Mouse (Mus musculus): ENCODE measurements around the gene Triobp. TPM values are rescaled to one million over a fixed set of nuclear protein-coding genes. Genes with fewer than 3 reads are reported as not detected.
"Not testable (repeated sequence)": the region's sequence is repeated elsewhere in the genome, so short reads cannot be mapped to it uniquely, and the experiment has no call there.

Triobp gene
- total and polyA plus RNA-seq, 3 experiments = 93.7 to 134 (median 129) TPM

- peak; percentile 96 for DNase-seq
Measured at GRCm38 (mm10) chr15:79030551-79031435, 83.3 kb downstream of the Triobp start.

DNA sequence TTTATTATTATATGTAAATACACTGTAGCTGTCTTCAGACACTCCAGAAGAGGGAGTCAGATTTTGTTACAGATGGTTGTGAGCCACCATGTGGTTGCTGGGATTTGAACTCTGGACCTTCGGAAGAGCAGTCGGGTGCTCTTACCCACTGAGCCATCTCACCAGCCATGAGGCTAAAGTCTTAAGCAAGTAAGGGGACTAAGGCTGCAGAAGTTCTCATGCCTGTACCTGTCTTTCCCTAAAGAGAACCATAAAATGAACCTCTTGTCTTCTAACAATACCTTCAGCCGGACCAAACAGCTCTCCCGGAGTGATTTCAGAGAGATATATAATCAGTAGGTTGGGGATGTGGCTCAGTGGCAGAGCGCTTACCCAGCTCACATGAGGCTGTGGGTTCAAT lies 84.4 kb downstream of the Triobp start:
- not testable (repeated sequence) for DNase-seq

DNA sequence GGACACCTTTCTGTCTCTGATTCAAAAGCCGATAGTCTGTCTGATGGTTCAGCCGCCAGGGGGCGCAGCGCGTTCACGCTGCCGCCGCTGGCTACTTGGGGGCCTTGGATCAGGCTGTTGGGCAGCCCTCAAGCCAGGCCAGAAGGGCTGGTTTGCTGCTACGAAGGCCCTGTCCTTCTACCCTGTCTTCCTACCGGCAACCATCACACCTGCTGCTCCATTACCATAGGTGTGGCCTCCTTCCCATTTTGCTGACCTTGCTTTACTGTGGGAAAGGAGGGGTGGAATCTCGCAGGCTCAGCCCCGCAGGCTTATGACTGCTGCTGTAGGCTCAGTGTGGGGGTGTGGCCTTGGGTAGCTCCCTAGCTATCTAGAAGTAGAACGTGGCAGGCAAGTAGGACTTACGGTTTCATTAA lies 90.4 kb downstream of the Triobp start:
- peak; percentile 78 for DNase-seq

- DNase-seq = no peak
Measured at GRCm38 (mm10) chr15:79038331-79038730, 90.8 kb downstream of the Triobp start.

DNA sequence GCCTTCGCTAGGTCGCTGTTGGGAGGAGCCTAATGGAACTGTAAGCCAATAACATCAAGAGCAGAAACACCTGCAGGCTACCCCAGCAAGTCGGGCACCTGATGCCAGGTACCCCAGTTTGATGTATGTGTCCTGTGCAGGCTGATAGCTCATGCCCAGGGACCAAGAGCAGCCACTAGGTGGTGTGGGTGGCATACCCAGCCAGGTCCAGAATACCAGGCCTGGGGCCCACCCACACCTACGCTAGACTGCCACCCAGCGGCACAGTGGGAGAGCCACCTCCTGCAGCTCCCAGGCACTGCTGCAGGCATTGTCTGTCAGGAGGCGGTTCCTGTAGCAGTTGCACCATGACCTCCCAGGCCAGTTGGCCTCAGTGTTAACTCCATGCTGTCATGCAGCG lies 91.3 kb downstream of the Triobp start:
- DNase-seq = peak; percentile 91

DNA sequence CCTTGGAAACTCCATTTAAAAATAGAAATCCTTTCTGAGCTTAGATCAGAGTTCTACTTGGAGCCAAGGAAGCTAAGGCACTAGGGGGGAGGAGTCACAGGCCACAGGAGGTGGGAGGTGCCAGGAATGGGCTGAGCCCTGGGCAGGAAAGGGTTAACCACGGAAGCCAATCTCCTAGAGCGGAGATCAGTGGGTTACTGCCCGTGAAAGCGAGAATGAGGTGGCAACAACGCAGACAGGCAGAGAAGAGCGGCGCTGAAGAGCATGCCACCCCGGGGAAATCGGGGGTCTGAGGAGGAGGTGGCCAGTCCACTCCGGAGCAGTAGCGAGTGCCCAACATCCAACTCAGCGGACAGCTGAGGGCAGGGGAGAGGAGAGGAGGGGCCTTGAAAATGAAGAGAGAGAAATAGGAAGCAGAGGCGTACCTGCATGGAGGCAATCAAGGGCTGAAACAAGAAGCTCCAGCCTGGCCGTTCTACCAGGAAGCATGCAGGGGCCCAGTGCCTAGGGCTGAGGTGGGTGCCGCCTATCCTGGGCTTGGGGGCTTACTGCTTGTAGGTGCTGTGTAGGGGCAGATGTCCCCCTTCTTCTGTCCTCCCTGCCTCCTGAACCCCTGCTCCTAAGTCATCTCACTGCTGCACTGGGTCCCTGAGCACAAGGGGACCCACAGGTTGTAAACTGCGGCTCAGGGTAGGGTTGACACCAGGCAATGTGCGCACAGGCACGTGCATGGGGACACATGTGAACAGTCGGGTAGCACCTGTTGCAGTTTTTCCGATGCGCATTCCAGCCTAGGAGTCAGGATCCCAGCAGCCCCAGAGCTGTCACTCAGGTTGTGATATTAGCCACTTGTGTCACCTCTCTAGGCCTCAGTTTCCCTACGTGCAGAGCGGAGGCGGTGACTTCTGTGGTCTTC lies 93.2 kb downstream of the Triobp start:
- no peak for DNase-seq

DNA sequence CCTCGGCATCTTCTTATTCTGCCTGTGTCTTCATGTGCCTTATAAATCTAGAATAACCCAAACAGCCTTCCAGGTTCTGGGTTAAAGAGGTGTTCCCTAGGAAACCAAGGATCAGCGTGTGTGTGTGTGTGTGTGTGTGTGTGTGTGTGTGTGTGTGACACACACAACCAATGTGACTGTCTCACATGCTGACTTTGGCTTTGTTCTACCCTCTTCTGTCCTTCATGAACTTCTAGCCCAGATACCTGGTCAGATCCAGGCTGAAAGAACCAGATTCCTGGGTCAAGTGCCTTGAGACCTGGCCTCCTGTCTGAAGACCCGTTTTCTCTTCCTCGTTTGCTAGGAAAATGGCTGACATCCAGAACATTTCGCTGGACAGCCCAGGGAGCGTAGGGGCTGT lies 94.1 kb downstream of the Triobp start, which contains the start of gene Galr3:
Gene Galr3 (plus strand): TSS at position 301 of the 400 bp plus-strand sequence.
- DNase-seq = no peak

DNA sequence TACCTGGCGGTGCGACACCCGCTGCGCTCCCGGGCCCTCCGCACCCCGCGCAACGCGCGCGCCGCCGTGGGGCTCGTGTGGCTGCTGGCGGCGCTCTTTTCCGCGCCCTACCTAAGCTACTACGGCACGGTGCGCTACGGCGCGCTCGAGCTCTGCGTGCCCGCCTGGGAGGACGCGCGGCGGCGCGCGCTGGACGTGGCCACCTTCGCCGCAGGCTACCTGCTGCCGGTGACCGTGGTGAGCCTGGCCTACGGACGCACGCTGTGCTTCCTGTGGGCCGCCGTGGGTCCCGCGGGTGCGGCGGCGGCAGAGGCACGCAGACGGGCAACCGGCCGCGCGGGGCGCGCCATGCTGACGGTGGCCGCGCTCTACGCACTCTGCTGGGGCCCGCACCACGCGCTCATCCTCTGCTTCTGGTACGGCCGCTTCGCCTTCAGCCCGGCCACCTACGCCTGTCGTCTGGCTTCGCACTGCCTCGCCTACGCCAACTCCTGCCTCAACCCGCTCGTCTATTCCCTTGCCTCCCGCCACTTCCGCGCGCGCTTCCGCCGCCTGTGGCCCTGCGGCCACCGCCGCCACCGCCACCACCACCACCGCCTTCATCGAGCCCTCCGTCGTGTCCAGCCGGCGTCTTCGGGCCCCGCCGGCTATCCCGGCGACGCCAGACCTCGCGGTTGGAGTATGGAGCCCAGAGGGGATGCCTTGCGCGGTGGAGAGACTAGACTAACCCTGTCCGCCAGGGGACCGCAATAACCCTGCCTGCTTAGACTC lies 95.4 kb downstream of the Triobp start:
- DNase-seq = peak; percentile 31

DNA sequence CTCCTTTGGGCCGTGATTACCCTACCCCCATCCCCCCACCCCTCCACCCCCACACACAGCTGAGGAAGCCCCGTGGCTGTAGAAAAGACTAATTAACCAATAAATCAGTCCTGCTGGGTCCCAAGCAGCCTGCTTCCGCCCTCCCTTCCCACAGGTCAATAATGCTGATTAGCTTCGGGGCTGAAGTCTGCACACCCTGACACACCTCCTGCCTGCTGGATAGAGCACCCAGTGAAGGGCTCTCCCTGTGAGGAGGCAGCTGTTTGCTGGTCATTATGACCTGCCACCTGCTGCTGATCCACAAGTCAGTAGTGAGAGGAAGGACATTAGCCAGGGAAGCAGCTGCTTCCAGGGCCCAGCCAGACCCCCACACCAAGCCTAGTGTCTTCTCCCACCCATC lies 97.3 kb downstream of the Triobp start:
- no peak for DNase-seq

DNA sequence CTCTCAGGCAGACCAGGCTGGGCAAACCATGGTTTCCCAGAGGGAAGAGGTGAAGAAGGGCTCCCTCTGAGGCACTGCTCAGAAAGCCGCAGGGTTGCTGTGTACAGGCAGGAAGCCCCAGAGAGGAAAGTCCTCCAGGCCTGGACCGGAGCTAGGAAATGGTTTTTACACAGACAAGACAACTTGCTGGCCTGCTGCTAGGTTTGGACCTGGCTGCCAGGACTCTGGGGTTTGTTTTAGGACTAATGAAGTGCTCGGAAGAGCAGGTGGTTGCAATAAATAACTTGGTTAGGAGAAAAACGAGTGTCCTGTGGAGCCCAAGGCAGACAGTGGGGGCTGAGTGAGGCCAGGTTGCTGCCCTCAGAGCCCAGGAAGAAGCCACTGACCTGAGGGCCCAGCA lies 100.7 kb downstream of the Triobp start:
- DNase-seq = no peak

- DNase-seq = no peak
Measured at GRCm38 (mm10) chr15:79050160-79050845, 102.8 kb downstream of the Triobp start.

GRCm38 (mm10) chr15:79050964-79051363 lies 103.4 kb downstream of the Triobp start:
- no peak for DNase-seq

DNA sequence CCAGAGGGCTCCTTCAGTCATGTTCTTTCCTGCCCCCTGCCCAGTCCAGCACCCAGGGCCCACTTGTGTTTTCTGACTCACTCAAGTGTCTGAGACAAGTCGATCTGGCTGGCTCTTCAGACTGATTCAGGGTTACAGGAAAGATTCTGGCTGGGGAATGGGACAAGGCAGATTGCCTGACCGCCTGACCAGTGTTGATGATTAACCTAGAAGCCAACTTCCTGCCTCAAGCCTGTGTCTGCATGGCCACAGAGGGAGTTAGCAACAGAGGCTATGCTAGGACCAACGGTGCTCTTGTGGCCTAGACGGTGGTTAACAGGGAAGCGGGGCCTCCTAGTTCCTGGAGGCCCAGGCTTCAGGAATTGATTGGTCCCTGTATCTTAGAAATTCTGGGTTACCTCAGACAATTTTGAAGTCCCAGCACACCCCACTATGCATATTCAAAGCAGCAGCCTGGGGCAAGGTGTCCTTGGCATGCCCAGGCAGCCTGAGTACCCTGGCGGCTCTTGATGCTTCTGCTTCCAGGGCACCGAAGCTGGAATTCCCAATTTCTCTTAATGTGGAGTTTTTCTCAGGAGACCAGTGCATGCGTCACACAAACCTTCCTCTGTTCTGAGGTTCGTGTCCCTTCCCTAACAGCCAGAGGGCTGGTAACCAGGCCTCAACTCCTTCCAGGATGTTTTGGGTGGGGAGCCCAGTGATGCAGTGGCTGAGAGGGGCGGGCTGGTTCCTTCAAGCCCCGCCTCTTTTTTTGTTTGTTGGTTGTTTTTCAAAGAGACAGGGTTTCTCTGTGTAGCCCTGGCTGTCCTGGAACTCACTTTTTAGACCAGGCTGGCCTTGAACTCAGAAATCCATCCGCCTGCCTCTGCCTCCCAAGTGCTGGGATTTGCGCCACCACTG lies 104.2 kb downstream of the Triobp start:
- DNase-seq = no peak

GRCm38 (mm10) chr15:79052366-79052765 lies 104.8 kb downstream of the Triobp start:
- DNase-seq = no peak

Small RNAs within 50 kb of the gene (microRNA-seq; reads per million reads assigned to microRNA genes)
- 0 to 0.44 reads per million in 2 experiments for gene Mir6956

Other genes starting within 250 kb of the Triobp start
- gene Elfn2, start 229.0 kb upstream of the Triobp start, total RNA-seq (2021) = 1 to 10 TPM; 3.2 to 3.6 TPM
- gene Elfn2, start 229.0 kb upstream of the Triobp start, polyA plus RNA-seq (2012; rRNA removed) = 1.7 and 2.3 TPM in 2 replicates
- 10 to 100 TPM in 1 of 2 experiments, 1 to 10 TPM in 1; 8.7 to 18.1 TPM for gene Mfng, start 174.2 kb upstream of the Triobp start, total RNA-seq (2021)
- 46.7 and 61.0 TPM in 2 replicates for gene Mfng, start 174.2 kb upstream of the Triobp start, polyA plus RNA-seq (2012; rRNA removed)
- gene Card10, start 144.7 kb upstream of the Triobp start, total RNA-seq (2021) = 10 to 100 TPM in 1 of 2 experiments, 1 to 10 TPM in 1; 4.9 to 10.9 TPM
- gene Card10, start 144.7 kb upstream of the Triobp start, polyA plus RNA-seq (2012; rRNA removed) = 18.1 and 26.5 TPM in 2 replicates
- gene Cdc42ep1, start 105.1 kb upstream of the Triobp start, total RNA-seq (2021) = 10 to 100 TPM; 36.9 to 57.2 TPM
- 100 and 122 TPM in 2 replicates for gene Cdc42ep1, start 105.1 kb upstream of the Triobp start, polyA plus RNA-seq (2012; rRNA removed)
- 1 to 10 TPM in 1 of 2 experiments, under 1 TPM in 1; 0.52 to 1.8 TPM for gene Lgals2, start 92.2 kb upstream of the Triobp start, total RNA-seq (2021)
- gene Lgals2, start 92.2 kb upstream of the Triobp start, polyA plus RNA-seq (2012; rRNA removed) = 0.73 and 0.74 TPM in 2 replicates
- 10 to 100 TPM; 51.9 to 56.2 TPM for gene Gga1, start 70.5 kb upstream of the Triobp start, total RNA-seq (2021)
- 138 and 147 TPM in 2 replicates for gene Gga1, start 70.5 kb upstream of the Triobp start, polyA plus RNA-seq (2012; rRNA removed)
- not detected for gene Gm49510, start 48.1 kb upstream of the Triobp start, total RNA-seq (2021)
- not detected in 2 replicates for gene Gm49510, start 48.1 kb upstream of the Triobp start, polyA plus RNA-seq (2012; rRNA removed)
- gene Sh3bp1, start 48.0 kb upstream of the Triobp start, total RNA-seq (2021) = 10 to 100 TPM in 1 of 2 experiments, 1 to 10 TPM in 1; 4.6 to 11.0 TPM
- gene Sh3bp1, start 48.0 kb upstream of the Triobp start, polyA plus RNA-seq (2012; rRNA removed) = 54.1 and 60.0 TPM in 2 replicates
- 1 to 10 TPM; 2.4 to 5.7 TPM for gene Pdxp, start 33.8 kb upstream of the Triobp start, total RNA-seq (2021)
- gene Pdxp, start 33.8 kb upstream of the Triobp start, polyA plus RNA-seq (2012; rRNA removed) = 18.8 and 30.1 TPM in 2 replicates
- 100 to 1,000 TPM; 386 to 613 TPM for gene Lgals1, start 21.0 kb upstream of the Triobp start, total RNA-seq (2021)
- 341 and 382 TPM in 2 replicates for gene Lgals1, start 21.0 kb upstream of the Triobp start, polyA plus RNA-seq (2012; rRNA removed)
- 10 to 100 TPM; 42.0 to 57.2 TPM for gene Nol12, start 12.8 kb upstream of the Triobp start, total RNA-seq (2021)
- gene Nol12, start 12.8 kb upstream of the Triobp start, polyA plus RNA-seq (2012; rRNA removed) = 21.3 and 22.5 TPM in 2 replicates
- 100 to 1,000 TPM in 1 of 2 experiments, 10 to 100 TPM in 1; 94.6 to 204 TPM for gene H1f0, start 80.7 kb downstream of the Triobp start, total RNA-seq (2021)
- gene H1f0, start 80.7 kb downstream of the Triobp start, polyA plus RNA-seq (2012; rRNA removed) = 109 and 135 TPM in 2 replicates
- gene Galr3, start 94.2 kb downstream of the Triobp start, total RNA-seq (2021) = under 1 TPM in 1 of 2 experiments, not detected in 1; 0.28 TPM
- gene Galr3, start 94.2 kb downstream of the Triobp start, polyA plus RNA-seq (2012; rRNA removed) = 1.4 and 4.2 TPM in 2 replicates
- gene Ankrd54, start 115.2 kb downstream of the Triobp start, total RNA-seq (2021) = 10 to 100 TPM; 20.1 to 27.2 TPM
- 91.9 and 101 TPM in 2 replicates for gene Ankrd54, start 115.2 kb downstream of the Triobp start, polyA plus RNA-seq (2012; rRNA removed)
- 100 to 1,000 TPM; 136 to 160 TPM for gene Eif3l, start 127.5 kb downstream of the Triobp start, total RNA-seq (2021)
- 94.1 and 119 TPM in 2 replicates for gene Eif3l, start 127.5 kb downstream of the Triobp start, polyA plus RNA-seq (2012; rRNA removed)
- gene Micall1, start 161.2 kb downstream of the Triobp start, total RNA-seq (2021) = 10 to 100 TPM; 36.5 to 49.5 TPM
- gene Micall1, start 161.2 kb downstream of the Triobp start, polyA plus RNA-seq (2012; rRNA removed) = 61.7 and 65.0 TPM in 2 replicates
- 100 to 1,000 TPM in 1 of 2 experiments, 10 to 100 TPM in 1; 92.8 to 151 TPM for gene Polr2f, start 193.3 kb downstream of the Triobp start, total RNA-seq (2021)
- gene Polr2f, start 193.3 kb downstream of the Triobp start, polyA plus RNA-seq (2012; rRNA removed) = 48.1 and 48.3 TPM in 2 replicates
- 1 to 10 TPM; 5.2 to 9.9 TPM for gene 1700088E04Rik, start 193.5 kb downstream of the Triobp start, total RNA-seq (2021)
- 8.1 and 10.8 TPM in 2 replicates for gene 1700088E04Rik, start 193.5 kb downstream of the Triobp start, polyA plus RNA-seq (2012; rRNA removed)
- 1 to 10 TPM in 1 of 2 experiments, under 1 TPM in 1; 0.89 to 2.5 TPM for gene Sox10, start 217.5 kb downstream of the Triobp start, total RNA-seq (2021)
- gene Sox10, start 217.5 kb downstream of the Triobp start, polyA plus RNA-seq (2012; rRNA removed) = 3.9 and 5.5 TPM in 2 replicates